Mouse (Mus musculus) bone marrow, adult 2 months (tissue): ENCODE measurements around the gene Fbl.

Experiments
- CTCF ChIP-seq: fragments of 200-500 bp; IDR thresholded peaks from 2 replicates; pipeline ENCODE4 v1.5.1; 2011; ENCODE audit warnings: low read length, control low read depth; ENCODE audit not compliant: control insufficient read depth, insufficient read depth
- POLR2A ChIP-seq: fragments of 200-500 bp; IDR thresholded peaks from 2 replicates; pipeline ENCODE4 v1.6.1; 2011; ENCODE audit warnings: low read depth, mild to moderate bottlenecking, control low read depth, low read length, borderline replicate concordance; ENCODE audit not compliant: control insufficient read depth

GRCm38 (mm10) chr7:28159292-28159691, 10.2 kb upstream of the Fbl start:
- no peak for TF ChIP-seq POLR2A
- TF ChIP-seq CTCF = no peak
